23 mouse cellular contexts compared by ENCODE assay signal in genomic region chr9:71067156-71067555, GRCm38 (mm10).
"Had no signal": no experiment of that assay in that cellular context is flagged by ENCODE, and none has a peak within 500 bp of the region (broad histone marks: within the 10 kb centered on the region; RNA-seq: fewer than 3 reads in every experiment).

No protein-coding gene starts in this region.

- ATAC-seq: liver, postnatal 0 days; lung, postnatal 0 days; midbrain, embryonic 15.5 days had no signal

- H3K9me3 ChIP-seq: limb, embryonic 12.5 days; limb, embryonic 15.5 days; midbrain, embryonic 12.5 days; midbrain, embryonic 15.5 days; neural tube, embryonic 13.5 days; stomach, embryonic 15.5 days had no signal

- H3K36me3 ChIP-seq: limb, embryonic 12.5 days; limb, embryonic 15.5 days; midbrain, embryonic 12.5 days; midbrain, embryonic 15.5 days; neural tube, embryonic 13.5 days; stomach, embryonic 15.5 days had no signal

- H3K4me1 ChIP-seq: limb, embryonic 12.5 days; limb, embryonic 15.5 days; midbrain, embryonic 15.5 days; stomach, embryonic 15.5 days had no signal

- H3K4me3 ChIP-seq: left cerebral cortex, adult 2 months; limb, embryonic 12.5 days; limb, embryonic 15.5 days; midbrain, embryonic 12.5 days; midbrain, embryonic 15.5 days; myocyte; neural tube, embryonic 13.5 days; stomach, embryonic 15.5 days had no signal

- H3K27me3 ChIP-seq: limb, embryonic 12.5 days; limb, embryonic 15.5 days; midbrain, embryonic 12.5 days; midbrain, embryonic 15.5 days; neural tube, embryonic 13.5 days; stomach, embryonic 15.5 days had no signal

- DNase-seq: kidney, adult 2 months; kidney, postnatal 25 days; layer of hippocampus, postnatal 36 days; liver, postnatal 0 days; lung, embryonic 14.5 days; retina, postnatal 1 day; right cerebral cortex, postnatal 25 days; spleen, adult 18-20 months; thymus, adult 2 months; thymus, postnatal 14 days; thymus, postnatal 4 days had no signal

- H3K27ac ChIP-seq: kidney, postnatal 0 days; left cerebral cortex, adult 2 months; limb, embryonic 12.5 days; limb, embryonic 15.5 days; liver, embryonic 14.5 days; midbrain, embryonic 12.5 days; midbrain, embryonic 15.5 days; stomach, embryonic 15.5 days had no signal

- H3K9ac ChIP-seq: limb, embryonic 12.5 days; limb, embryonic 15.5 days; liver, embryonic 14.5 days; liver, postnatal 0 days; lung, embryonic 14.5 days; midbrain, embryonic 12.5 days; midbrain, embryonic 15.5 days; neural tube, embryonic 13.5 days; stomach, embryonic 15.5 days had no signal

- H3K4me2 ChIP-seq: limb, embryonic 12.5 days; limb, embryonic 15.5 days; liver, embryonic 11.5 days; lung, embryonic 14.5 days; midbrain, embryonic 12.5 days; midbrain, embryonic 15.5 days; neural tube, embryonic 13.5 days; stomach, embryonic 15.5 days had no signal
